Mouse (Mus musculus) hindbrain, embryonic 13.5 days (tissue): ENCODE measurements around the gene Nfix. TPM values are rescaled to one million over a fixed set of nuclear protein-coding genes. Genes with fewer than 3 reads are reported as not detected.

ENCODE experiments used
- ATAC-seq: fragments of 200-750 bp; cut with Nextera tagmentation; 2 replicates; pipeline ENCODE4 v1.8.0; 2017; ENCODE audit warnings: moderate TSS enrichment; ENCODE audit not compliant: low FRiP score
- H3K27ac ChIP-seq: fragments of 300-500 bp; sonication (generic); 2 replicates; pipeline ENCODE4 v1.5.1; 2015; ENCODE audit warnings: inconsistent platforms, mild to moderate bottlenecking, moderate library complexity
- H3K27me3 ChIP-seq: fragments of 300-500 bp; sonication (generic); 2 replicates; pipeline ENCODE4 v1.6.1; 2015; ENCODE audit warnings: mild to moderate bottlenecking, inconsistent platforms
- H3K36me3 ChIP-seq: fragments of 300-500 bp; sonication (generic); 2 replicates; pipeline ENCODE4 v1.6.1; 2015; ENCODE audit warnings: mild to moderate bottlenecking, inconsistent platforms
- H3K4me1 ChIP-seq: fragments of 300-500 bp; sonication (generic); replicated peaks from 2 replicates; pipeline ENCODE4 v1.6.1; 2015; ENCODE audit warnings: inconsistent platforms
- H3K4me2 ChIP-seq: fragments of 300-500 bp; sonication (generic); 2 replicates; pipeline ENCODE4 v1.6.1; 2015; ENCODE audit warnings: inconsistent platforms, mild to moderate bottlenecking, moderate library complexity
- H3K4me3 ChIP-seq: fragments of 300-500 bp; sonication (generic); 2 replicates; pipeline ENCODE4 v1.5.1; 2015; ENCODE audit warnings: mild to moderate bottlenecking, inconsistent platforms
- H3K9ac ChIP-seq: fragments of 300-500 bp; sonication (generic); 2 replicates; pipeline ENCODE4 v1.6.1; 2015; ENCODE audit warnings: mild to moderate bottlenecking, inconsistent platforms
- H3K9me3 ChIP-seq: fragments of 300-500 bp; sonication (generic); 2 replicates; pipeline ENCODE4 v1.6.1; 2016; ENCODE audit warnings: inconsistent platforms
- WGBS: fragments of 180-500 bp; shearing (Covaris S2); methylation state at CpG from one replicate; pipeline ENCODE4 v1.1.7; 2015; 5-methylcytosine and 5-hydroxymethylcytosine counted together
- polyA plus RNA-seq: library from polyadenylated mRNA; unstranded; fragments of >200 nt; fragmentation: Nextera tagmentation; extraction: Ambion mirVana; gene quantifications from 2 replicates; pipeline ENCODE4 v1.2.1, GENCODE M21; 2015

Nfix gene
- polyA plus RNA-seq, 1 experiment from 2014 or later, result 44.1 TPM

GRCm38 (mm10) chr8:84773833-84774232, 26.3 kb downstream of the Nfix start:
- peak; percentile 76 for ATAC-seq
- Histone ChIP-seq H3K9me3 (no peaks in the 10 kb centered on the region), H3K4me3 (peak overlapping the region; percentile 36), H3K27ac (peak overlapping the region; percentile 91), H3K36me3 (no peaks in the 10 kb centered on the region), H3K9ac (peak overlapping the region; percentile 56; the same call in 1 of the 2 replicates), H3K4me1 (peaks cover 59% of the 10 kb centered on the region), H3K27me3 (peaks cover 94% of the 10 kb centered on the region), H3K4me2 (peak overlapping the region; percentile 49)
- WGBS, result 0% methylated on average over 19 of the region's 19 CpGs

GRCm38 (mm10) chr8:84773304-84773703, 26.8 kb downstream of the Nfix start:
- H3K27ac ChIP-seq, result peak overlapping the region; percentile 91
- H3K4me3 ChIP-seq, result peak overlapping the region; percentile 36
- H3K4me2 ChIP-seq, result peak overlapping the region; percentile 49
- H3K27me3 ChIP-seq, result peaks cover 94% of the 10 kb centered on the region
- H3K9ac ChIP-seq, result peak overlapping the region; percentile 56; the same call in 1 of the 2 replicates
- no peaks in the 10 kb centered on the region for H3K36me3 ChIP-seq
- 2% methylated on average over 9 of the region's 9 CpGs for WGBS
- ATAC-seq, result no peak
- H3K9me3 ChIP-seq, result no peaks in the 10 kb centered on the region
- H3K4me1 ChIP-seq, result peaks cover 55% of the 10 kb centered on the region

- 2% methylated on average over 3 of the region's 3 CpGs for WGBS
- peaks cover 50% of the 10 kb centered on the region for H3K4me1 ChIP-seq
- no peaks in the 10 kb centered on the region for H3K36me3 ChIP-seq
- peak overlapping the region; percentile 39; the same call in 1 of the 2 replicates for H3K9ac ChIP-seq
- H3K4me3 ChIP-seq, result peak overlapping the region; percentile 36
- H3K27ac ChIP-seq, result peak overlapping the region; percentile 58
- no peak for ATAC-seq
- peaks cover 94% of the 10 kb centered on the region for H3K27me3 ChIP-seq
- no peaks in the 10 kb centered on the region for H3K9me3 ChIP-seq
- H3K4me2 ChIP-seq, result peak overlapping the region; percentile 49
Observed at GRCm38 (mm10) chr8:84772628-84773027, 27.5 kb downstream of the Nfix start.

- H3K27ac ChIP-seq, result peak overlapping the region; percentile 48; the same call in 1 of the 2 replicates
- H3K9ac ChIP-seq, result peak overlapping the region; percentile 65
- H3K27me3 ChIP-seq, result peaks cover 94% of the 10 kb centered on the region
- ATAC-seq, result no peak
- 6% methylated on average over 34 of the region's 34 CpGs for whole genome bisulfite sequencing
- H3K36me3 ChIP-seq, result no peaks in the 10 kb centered on the region
- H3K4me1 ChIP-seq, result peaks cover 55% of the 10 kb centered on the region
- H3K4me2 ChIP-seq, result peak overlapping the region; percentile 49
- H3K4me3 ChIP-seq, result peak overlapping the region; percentile 36
- no peaks in the 10 kb centered on the region for H3K9me3 ChIP-seq
Observed at GRCm38 (mm10) chr8:84771941-84772378, 28.2 kb downstream of the Nfix start.

- WGBS, result 20% methylated on average over 5 of the region's 5 CpGs
- peaks cover 94% of the 10 kb centered on the region for H3K27me3 ChIP-seq
- H3K4me2 ChIP-seq, result peak overlapping the region; percentile 49
- H3K9ac ChIP-seq, result peak overlapping the region; percentile 65
- ATAC-seq, result no peak
- H3K27ac ChIP-seq, result no peak overlapping the region
- H3K36me3 ChIP-seq, result no peaks in the 10 kb centered on the region
- H3K9me3 ChIP-seq, result no peaks in the 10 kb centered on the region
- peak overlapping the region; percentile 36 for H3K4me3 ChIP-seq
- peaks cover 58% of the 10 kb centered on the region for H3K4me1 ChIP-seq
Observed at GRCm38 (mm10) chr8:84771000-84771687, 29.0 kb downstream of the Nfix start.

GRCm38 (mm10) chr8:84770100-84770953, 29.8 kb downstream of the Nfix start:
- Histone ChIP-seq H3K4me3 (peak overlapping the region; percentile 36), H3K4me1 (peaks cover 58% of the 10 kb centered on the region), H3K27ac (0 out of 2 replicates have a peak overlapping the region, but pooled peaks have one; percentile 12), H3K27me3 (peaks cover 94% of the 10 kb centered on the region), H3K4me2 (peak overlapping the region; percentile 49), H3K36me3 (no peaks in the 10 kb centered on the region), H3K9me3 (no peaks in the 10 kb centered on the region), H3K9ac (peak overlapping the region; percentile 65)
- no peak for ATAC-seq
- WGBS, result 27% methylated on average over 12 of the region's 12 CpGs

GRCm38 (mm10) chr8:84769324-84769723, 30.8 kb downstream of the Nfix start:
- no peak for ATAC-seq
- Histone ChIP-seq H3K36me3 (no peaks in the 10 kb centered on the region), H3K4me3 (peak overlapping the region; percentile 15; the same call in 1 of the 2 replicates), H3K27me3 (peaks cover 96% of the 10 kb centered on the region), H3K4me1 (peaks cover 60% of the 10 kb centered on the region), H3K27ac (no peak overlapping the region), H3K4me2 (peak overlapping the region; percentile 49), H3K9ac (no peak overlapping the region), H3K9me3 (no peaks in the 10 kb centered on the region)
- WGBS, result 78% methylated on average over 8 of the region's 8 CpGs

- H3K36me3 ChIP-seq, result no peaks in the 10 kb centered on the region
- 88% methylated on average over 14 of the region's 14 CpGs for WGBS
- no peaks in the 10 kb centered on the region for H3K9me3 ChIP-seq
- H3K27ac ChIP-seq, result no peak overlapping the region
- peak overlapping the region; percentile 49 for H3K4me2 ChIP-seq
- ATAC-seq, result no peak
- H3K4me3 ChIP-seq, result no peak overlapping the region
- no peak overlapping the region; the same call in 1 of the 2 replicates for H3K9ac ChIP-seq
- peaks cover 99% of the 10 kb centered on the region for H3K27me3 ChIP-seq
- H3K4me1 ChIP-seq, result peaks cover 64% of the 10 kb centered on the region
Observed at GRCm38 (mm10) chr8:84768343-84769095, 31.6 kb downstream of the Nfix start.

GRCm38 (mm10) chr8:84767221-84767620, 32.9 kb downstream of the Nfix start:
- WGBS, result 82% methylated on average over 10 of the region's 10 CpGs
- Histone ChIP-seq H3K9me3 (no peaks in the 10 kb centered on the region), H3K4me2 (0 out of 2 replicates have a peak overlapping the region, but pooled peaks have one; percentile 15), H3K4me1 (peaks cover 56% of the 10 kb centered on the region), H3K27me3 (peaks cover 100% of the 10 kb centered on the region), H3K9ac (no peak overlapping the region), H3K27ac (no peak overlapping the region), H3K36me3 (no peaks in the 10 kb centered on the region), H3K4me3 (no peak overlapping the region)
- no peak for ATAC-seq

GRCm38 (mm10) chr8:84766422-84766821, 33.7 kb downstream of the Nfix start:
- 0 out of 2 replicates have a peak overlapping the region, but pooled peaks have one; percentile 15 for H3K4me2 ChIP-seq
- H3K27me3 ChIP-seq, result peaks cover 100% of the 10 kb centered on the region
- 45% methylated on average over 9 of the region's 9 CpGs for WGBS
- H3K4me3 ChIP-seq, result no peak overlapping the region
- H3K27ac ChIP-seq, result peak overlapping the region; percentile 58
- H3K36me3 ChIP-seq, result no peaks in the 10 kb centered on the region
- peak overlapping the region; percentile 19; the same call in 1 of the 2 replicates for H3K9ac ChIP-seq
- no peaks in the 10 kb centered on the region for H3K9me3 ChIP-seq
- ATAC-seq, result no peak
- H3K4me1 ChIP-seq, result peaks cover 53% of the 10 kb centered on the region

GRCm38 (mm10) chr8:84765629-84766028, 34.5 kb downstream of the Nfix start:
- Histone ChIP-seq H3K36me3 (no peaks in the 10 kb centered on the region), H3K4me3 (no peak overlapping the region)

More at GRCm38 (mm10) chr8:84765629-84766028, 34.5 kb downstream of the Nfix start:
- WGBS, result 5% methylated on average over 10 of the region's 10 CpGs
- Histone ChIP-seq H3K27me3 (peaks cover 99% of the 10 kb centered on the region), H3K27ac (peak overlapping the region; percentile 58), H3K9me3 (no peaks in the 10 kb centered on the region), H3K4me2 (peak overlapping the region; percentile 14), H3K4me1 (peaks cover 53% of the 10 kb centered on the region), H3K9ac (peak overlapping the region; percentile 35)
- ATAC-seq, result no peak
